Mouse (Mus musculus) hindbrain, postnatal 0 days (tissue): ENCODE results near the gene Rapgef4. TPM values are rescaled to one million over a fixed set of nuclear protein-coding genes. Genes with fewer than 3 reads are reported as not detected.

Experiments
- ATAC-seq: fragments of 200-750 bp; cut with Nextera tagmentation; 2 replicates; pipeline ENCODE4 v1.8.0; 2017; ENCODE audit warnings: mild to moderate bottlenecking, moderate TSS enrichment, moderate library complexity
- DNase-seq: peaks from one replicate; pipeline ENCODE4 v3.0.0-alpha.2; 2015; ENCODE audit warnings: low spot score
- H3K27ac ChIP-seq: fragments of 300-500 bp; sonication (generic); 2 replicates; pipeline ENCODE4 v1.5.1; 2014; ENCODE audit warnings: mild to moderate bottlenecking
- H3K27me3 ChIP-seq: fragments of 300-500 bp; sonication (generic); 2 replicates; pipeline ENCODE4 v1.6.1; 2014; ENCODE audit warnings: low read length, mixed read lengths; ENCODE audit not compliant: insufficient read depth
- H3K36me3 ChIP-seq: fragments of 300-500 bp; sonication (generic); 2 replicates; pipeline ENCODE4 v1.6.1; 2014; ENCODE audit warnings: low read length, mixed read lengths; ENCODE audit not compliant: insufficient read depth
- H3K4me1 ChIP-seq: fragments of 300-500 bp; sonication (generic); 2 replicates; pipeline ENCODE4 v1.6.1; 2014; ENCODE audit warnings: antibody characterized with exemption, low read length, mixed read lengths; ENCODE audit not compliant: insufficient read depth
- H3K4me2 ChIP-seq: fragments of 300-500 bp; sonication (generic); 2 replicates; pipeline ENCODE4 v1.6.1; 2014; ENCODE audit warnings: low read depth, mild to moderate bottlenecking, low read length, moderate library complexity, mixed read lengths
- H3K4me3 ChIP-seq: fragments of 300-500 bp; sonication (generic); 2 replicates; pipeline ENCODE4 v1.5.1; 2014; ENCODE audit warnings: low read length
- H3K9ac ChIP-seq: fragments of 300-500 bp; sonication (generic); replicated peaks from 2 replicates; pipeline ENCODE4 v1.6.1; 2014; ENCODE audit warnings: mild to moderate bottlenecking, low read length, moderate library complexity, mixed read lengths
- H3K9me3 ChIP-seq: fragments of 300-500 bp; sonication (generic); 2 replicates; pipeline ENCODE4 v1.6.1; 2016; ENCODE audit warnings: low read length, mixed read lengths
- CTCF ChIP-seq: IDR thresholded peaks from 2 replicates; pipeline ENCODE4 v1.5.1; 2016; ENCODE audit warnings: antibody characterized with exemption, control low read depth, low read depth
- whole genome bisulfite sequencing: fragments of 180-500 bp; shearing (Covaris S2); extraction: QIAGEN DNeasy Blood & Tissue Kit; methylation state at CpG from one replicate; pipeline ENCODE4 v1.1.7; 2014; 5-methylcytosine and 5-hydroxymethylcytosine counted together
- polyA plus RNA-seq: library from polyadenylated mRNA; unstranded; fragments of >200 nt; fragmentation: Nextera tagmentation; extraction: Ambion mirVana; gene quantifications from 2 replicates; pipeline ENCODE4 v1.2.1, GENCODE M21; 2015
- total RNA-seq: library from RNA; depleted of rRNA; stranded (reverse); fragments of >200 nt; gene quantifications from 2 replicates; pipeline ENCODE4 v1.2.3, GENCODE M21; 2014

Gene Rapgef4
- total and polyA plus RNA-seq, 2 experiments from 2014 or later: 47.3 to 104 TPM

DNA sequence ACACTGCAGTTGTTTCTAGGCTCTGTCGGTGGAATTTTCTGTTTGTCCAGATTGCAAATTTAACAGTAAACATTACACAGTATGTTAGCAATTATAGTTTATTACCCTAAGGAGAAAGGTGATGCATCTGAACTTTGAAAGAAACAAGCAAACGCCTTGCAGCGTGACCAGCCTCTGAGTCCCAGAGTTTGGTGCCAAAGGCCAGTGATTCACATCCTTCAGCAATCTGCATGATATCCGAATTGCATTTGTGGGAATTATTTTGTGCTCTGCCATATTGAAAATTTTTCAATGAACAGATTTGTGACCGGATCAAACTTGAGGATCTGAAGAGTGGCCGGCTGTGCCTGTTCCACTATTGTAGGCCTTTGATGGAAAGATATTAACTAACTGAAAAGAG, 856 bp downstream of the Rapgef4 start:
- Histone ChIP-seq H3K9ac (peak overlapping the region; percentile 95), H3K36me3 (no peaks in the 10 kb centered on the region), H3K4me3 (peak overlapping the region; percentile 64), H3K27me3 (no peaks in the 10 kb centered on the region), H3K9me3 (no peaks in the 10 kb centered on the region), H3K27ac (peak overlapping the region; percentile 89), H3K4me2 (peak overlapping the region; percentile 91), H3K4me1 (peaks cover 13% of the 10 kb centered on the region)
- no peak for TF ChIP-seq CTCF
- 49% methylated on average over 6 of the region's 6 CpGs for WGBS
- DNase-seq (no peak), ATAC-seq (no peak)

DNA sequence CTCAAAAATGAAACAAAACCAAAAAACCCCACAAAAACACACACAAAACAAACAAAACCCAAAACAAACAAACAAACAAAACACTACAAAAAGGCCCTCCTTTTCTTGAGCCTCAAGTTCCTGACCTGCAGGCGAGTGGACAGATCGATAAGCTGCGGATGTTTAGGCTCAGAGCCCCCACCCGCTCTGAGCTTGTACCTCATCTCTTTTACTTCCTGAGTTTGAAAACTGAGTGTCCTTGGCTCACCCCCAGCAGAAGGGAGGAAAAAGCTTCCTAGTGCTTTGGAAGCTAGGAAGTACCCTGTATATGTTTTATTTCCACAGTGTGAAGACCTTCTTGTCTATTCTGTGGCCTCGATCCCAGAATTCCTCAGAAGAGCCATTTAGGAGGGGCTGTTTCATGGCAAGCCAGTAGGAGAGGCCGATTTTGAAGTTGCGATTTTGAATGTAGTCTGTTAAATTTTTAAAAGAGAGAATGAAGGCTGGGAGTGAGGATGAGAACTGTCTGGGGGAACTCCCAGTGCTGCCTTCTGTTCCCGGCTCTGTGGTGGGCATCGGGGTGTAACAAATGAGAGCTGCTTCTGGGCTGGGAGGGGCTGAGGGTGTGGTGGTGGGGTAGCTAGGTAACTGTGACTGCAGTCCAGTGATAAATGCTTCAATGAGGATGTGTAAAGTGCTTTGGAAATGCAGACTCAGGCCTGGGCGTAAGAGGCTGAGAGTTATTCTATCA, 2.0 kb downstream of the Rapgef4 start:
- Histone ChIP-seq H3K27ac (peak overlapping the region; percentile 16; the same call in 1 of the 2 replicates), H3K9ac (no peak overlapping the region), H3K36me3 (no peaks in the 10 kb centered on the region), H3K4me2 (peak overlapping the region; percentile 91), H3K9me3 (no peaks in the 10 kb centered on the region), H3K4me3 (0 out of 2 replicates have a peak overlapping the region, but pooled peaks have one; percentile 2), H3K4me1 (peaks cover 13% of the 10 kb centered on the region), H3K27me3 (no peaks in the 10 kb centered on the region)
- ATAC-seq (no peak), DNase-seq (no peak)
- TF ChIP-seq CTCF: no peak
- WGBS: 61% methylated on average over 10 of the region's 10 CpGs

DNA sequence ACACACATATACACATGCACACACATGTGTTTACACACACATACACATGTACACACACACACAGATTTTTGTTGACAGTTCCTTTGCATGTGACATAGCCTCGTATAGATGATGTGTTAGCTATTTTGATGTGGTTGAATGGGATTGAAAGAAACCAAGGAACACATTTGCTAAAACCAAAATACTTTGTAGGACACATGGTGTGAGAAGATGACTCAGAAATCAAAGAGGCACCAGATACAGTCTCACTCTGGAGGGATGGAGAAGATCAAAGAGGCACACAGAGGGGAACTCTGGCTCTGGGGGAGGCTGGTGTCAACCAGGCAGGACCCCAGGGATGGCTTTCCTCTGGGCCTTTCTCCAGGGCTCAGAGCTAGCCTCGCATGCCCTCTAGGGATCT, 4.7 kb downstream of the Rapgef4 start:
- no peak for ATAC-seq
- TF ChIP-seq CTCF: no peak
- Histone ChIP-seq H3K9ac (no peak overlapping the region), H3K4me1 (peaks cover 13% of the 10 kb centered on the region), H3K4me3 (no peak overlapping the region), H3K27me3 (no peaks in the 10 kb centered on the region), H3K4me2 (no peak overlapping the region), H3K36me3 (no peaks in the 10 kb centered on the region), H3K27ac (no peak overlapping the region), H3K9me3 (no peaks in the 10 kb centered on the region)
- DNase-seq: no peak
- WGBS: 63% methylated on average over 2 of the region's 2 CpGs

DNA sequence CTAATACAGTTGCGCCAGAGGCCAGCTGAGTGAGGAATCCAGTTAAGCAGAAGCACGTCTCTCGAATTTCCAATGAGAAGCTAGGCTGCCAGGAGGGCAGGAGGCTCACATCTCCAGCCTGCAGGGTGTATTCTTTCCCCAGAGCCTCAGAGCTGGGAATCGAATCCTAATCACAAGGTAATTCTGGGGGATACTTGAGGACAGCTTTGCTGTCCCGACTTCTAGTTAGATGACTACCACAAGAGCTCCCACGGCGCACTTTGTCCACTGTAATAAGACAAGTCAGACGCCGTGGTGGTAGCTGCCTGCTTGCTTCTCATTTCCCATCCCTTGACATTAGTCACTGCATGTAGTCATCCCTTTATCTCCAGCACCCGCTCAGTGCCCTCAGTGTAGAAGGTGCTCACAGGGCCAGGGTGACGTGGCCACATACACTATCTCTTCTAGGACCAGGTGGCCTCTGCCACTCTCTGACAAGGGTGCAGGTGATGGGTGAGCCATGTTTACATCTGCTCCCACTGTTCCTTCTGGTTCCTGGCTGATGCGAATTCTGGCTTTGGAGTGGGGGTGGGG, 5.3 kb downstream of the Rapgef4 start:
- no peak for TF ChIP-seq CTCF
- H3K4me2 ChIP-seq: no peak overlapping the region
- WGBS: 67% methylated on average over 12 of the region's 12 CpGs
- H3K27me3 ChIP-seq: no peaks in the 10 kb centered on the region
- no peaks in the 10 kb centered on the region for H3K36me3 ChIP-seq
- no peaks in the 10 kb centered on the region for H3K9me3 ChIP-seq
- ATAC-seq (no peak), DNase-seq (no peak)
- no peak overlapping the region for H3K9ac ChIP-seq
- H3K4me1 ChIP-seq: peaks cover 13% of the 10 kb centered on the region
- no peak overlapping the region for H3K27ac ChIP-seq
- no peak overlapping the region for H3K4me3 ChIP-seq

DNA sequence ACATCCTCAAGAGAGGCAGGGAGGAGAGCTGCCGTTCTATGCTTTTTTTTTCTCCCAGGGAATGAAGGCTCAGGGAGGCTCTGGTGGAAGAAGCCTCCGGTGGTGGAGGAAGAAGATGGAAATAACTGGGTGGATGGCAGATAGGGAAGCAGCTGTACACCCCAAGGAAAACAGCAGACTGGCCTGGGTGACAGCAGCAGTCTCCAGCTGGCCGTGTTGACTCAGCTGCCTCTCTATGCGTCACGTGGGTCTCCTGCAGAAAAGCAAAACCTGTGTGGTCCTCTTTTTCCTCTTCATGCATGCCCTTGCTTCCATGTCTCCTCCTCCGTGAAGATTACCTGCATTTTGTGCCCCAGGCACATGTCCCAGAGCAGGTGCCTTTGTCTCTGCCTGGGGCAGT, 7.5 kb downstream of the Rapgef4 start:
- WGBS: 69% methylated on average over 6 of the region's 6 CpGs

DNA sequence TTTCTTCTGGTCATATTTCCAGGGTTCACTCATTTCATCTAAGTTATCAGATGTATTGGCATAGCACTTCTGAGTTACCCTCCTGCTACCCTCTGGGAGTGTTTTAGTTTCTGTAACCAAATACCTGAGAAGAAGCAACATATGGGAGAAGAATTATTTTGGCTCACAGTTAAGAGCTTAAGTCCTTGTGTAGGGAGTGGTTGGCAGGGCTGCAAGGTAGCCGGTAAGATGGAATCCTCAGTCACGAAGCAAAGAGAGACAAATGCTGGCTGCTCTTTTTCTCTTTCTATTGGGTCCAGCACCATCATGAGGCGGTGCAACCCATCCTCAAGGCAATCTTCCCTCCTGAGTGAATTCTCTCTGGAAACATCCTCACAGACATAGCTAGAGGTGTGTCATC, 11.1 kb downstream of the Rapgef4 start:
- Histone ChIP-seq H3K9me3 (no peaks in the 10 kb centered on the region), H3K4me1 (no peaks in the 10 kb centered on the region), H3K27ac (no peak overlapping the region), H3K27me3 (no peaks in the 10 kb centered on the region), H3K9ac (no peak overlapping the region), H3K4me3 (no peak overlapping the region), H3K4me2 (no peak overlapping the region), H3K36me3 (no peaks in the 10 kb centered on the region)
- TF ChIP-seq CTCF: no peak
- 93% methylated on average over 3 of the region's 3 CpGs for WGBS
- DNase-seq: no peak
- no peak for ATAC-seq

More for the DNA sequence above, 7.5 kb downstream of the Rapgef4 start:
- Histone ChIP-seq H3K27ac (no peak overlapping the region), H3K27me3 (no peaks in the 10 kb centered on the region), H3K4me2 (no peak overlapping the region), H3K36me3 (no peaks in the 10 kb centered on the region), H3K9ac (no peak overlapping the region), H3K4me1 (peaks cover 3% of the 10 kb centered on the region; the same call in 1 of the 2 replicates), H3K9me3 (no peaks in the 10 kb centered on the region), H3K4me3 (no peak overlapping the region)
- no peak for TF ChIP-seq CTCF
- no peak for DNase-seq
- no peak for ATAC-seq
